Mouse (Mus musculus) MN1 (cell line): ENCODE measurements at regions not wholly inside any gene's neighbourhood (a gene's known extent, or its start where the extent isn't known, plus 50 kb on each side); places are given as distances from the start of the nearest gene placed in this dataset.
"Not testable (repeated sequence)": the region's sequence is repeated elsewhere in the genome, so short reads cannot be mapped to it uniquely, and the experiment has no call there.

Experiments used
- DNase-seq: peaks from one replicate; pipeline ENCODE4 v3.0.0-alpha.2; 2016; ENCODE audit warnings: low spot score

DNA sequence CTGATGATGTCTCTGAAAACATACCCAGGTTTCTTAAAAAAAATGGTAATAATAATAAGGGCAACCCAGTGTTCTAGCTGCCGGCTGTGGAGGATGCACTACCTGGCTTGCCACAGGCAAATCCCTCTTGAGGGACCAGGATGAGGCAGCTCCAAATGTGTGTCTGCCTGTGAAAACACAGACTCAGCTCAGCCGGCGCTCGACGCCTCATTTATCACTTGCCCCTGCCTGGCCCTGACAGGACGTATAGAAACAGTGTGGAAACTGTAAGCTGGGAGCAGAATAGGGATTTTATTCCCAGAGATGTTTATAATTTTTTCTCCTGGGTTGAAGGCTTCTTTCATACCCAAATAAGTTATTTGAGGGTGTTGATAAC, 167.2 kb upstream of the Sulf2 start:
- no peak for DNase-seq

DNA sequence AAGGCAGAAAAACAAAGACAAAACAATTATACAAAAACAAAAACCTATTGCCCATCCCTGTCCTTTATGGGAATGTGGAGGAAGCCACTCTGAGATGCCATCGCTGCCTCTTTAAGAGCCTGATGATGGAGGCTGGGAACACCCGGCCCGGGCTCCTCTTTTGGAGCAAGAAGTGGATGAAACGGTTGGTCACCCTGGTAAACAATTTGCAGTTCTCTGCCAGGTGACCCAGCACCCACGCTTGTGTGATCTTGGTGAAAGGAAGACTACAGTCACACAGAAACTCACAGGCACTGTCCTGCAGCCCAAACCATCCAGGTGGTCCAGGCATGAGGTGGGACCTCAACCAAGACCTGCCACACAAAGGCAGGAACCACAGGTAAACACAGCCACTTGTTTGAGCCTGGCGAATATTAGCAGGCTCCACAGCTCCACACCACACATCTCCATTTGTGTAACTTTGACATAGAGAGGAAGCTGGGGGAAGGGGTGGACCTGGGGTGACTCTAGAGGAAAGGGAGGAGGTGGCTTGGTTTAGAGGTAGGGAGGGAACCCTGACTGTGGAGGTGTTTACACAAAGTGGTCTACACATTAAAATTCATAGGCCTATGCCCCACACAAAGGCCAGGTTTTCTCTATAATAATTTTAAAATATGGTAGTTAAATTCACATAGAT, 166.7 kb upstream of the Sulf2 start:
- no peak for DNase-seq

DNA sequence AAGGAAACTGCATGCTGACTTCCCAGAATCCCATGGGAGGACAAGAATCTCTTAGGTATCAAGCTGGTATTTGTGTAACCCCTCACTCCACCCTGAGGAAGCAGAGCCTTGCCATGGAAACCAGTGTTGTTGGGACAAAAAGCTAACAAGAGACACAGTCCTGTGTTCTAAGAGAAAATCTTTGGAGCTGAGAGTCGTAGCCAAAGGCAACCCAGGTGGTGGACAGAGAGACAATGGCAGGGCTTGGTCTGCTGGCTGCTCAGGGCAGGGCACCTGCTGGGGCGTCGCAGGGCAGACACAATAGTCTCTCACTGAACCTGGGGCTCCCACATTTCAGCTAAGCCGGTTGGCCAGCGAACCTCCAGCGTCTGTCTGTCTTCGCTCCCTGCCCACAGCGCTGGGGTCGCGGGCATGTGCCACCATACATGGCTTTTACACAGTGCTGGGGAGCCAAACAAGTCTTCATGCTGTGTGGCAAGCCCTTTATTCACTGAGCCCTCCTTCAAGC, 161.0 kb upstream of the Sulf2 start:
- no peak for DNase-seq

DNA sequence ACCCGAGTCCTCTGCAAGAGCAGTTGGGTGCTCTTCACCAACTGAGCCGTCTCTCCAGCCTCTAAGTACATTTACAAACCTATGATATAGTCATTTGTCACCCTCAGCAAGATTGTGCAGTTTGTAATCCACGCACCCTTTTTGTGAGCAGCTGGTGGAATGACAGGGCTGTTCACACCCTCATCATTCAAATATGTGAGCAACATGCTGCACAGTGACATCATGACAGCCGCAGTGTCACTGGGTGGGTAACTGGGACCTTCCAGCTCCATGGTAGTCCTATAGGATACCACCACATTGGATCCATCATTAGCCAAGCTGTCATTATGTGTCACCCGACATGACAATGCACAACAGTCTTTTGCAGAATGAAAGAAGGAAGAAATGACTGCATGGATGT, 155.0 kb upstream of the Sulf2 start:
- no peak for DNase-seq

DNA sequence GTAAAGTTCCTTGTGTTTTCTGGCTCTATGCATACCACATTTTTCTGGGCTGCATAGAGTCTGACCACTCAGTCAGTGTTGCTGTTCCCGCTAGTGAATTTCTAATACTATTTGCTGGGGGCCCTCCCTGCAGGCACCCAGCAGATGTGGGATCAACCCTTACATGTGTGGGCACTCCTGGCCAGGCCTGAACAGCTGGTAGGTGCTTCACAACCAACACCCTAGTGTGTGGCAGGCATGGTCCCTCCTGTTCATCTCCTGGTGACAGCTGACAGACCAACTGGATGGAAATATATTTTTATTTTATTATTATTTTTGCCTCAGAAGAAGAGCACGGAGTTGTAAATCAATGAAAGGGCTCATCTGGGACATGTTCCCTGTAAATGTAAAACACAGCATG, 154.4 kb upstream of the Sulf2 start:
- no peak for DNase-seq

DNA sequence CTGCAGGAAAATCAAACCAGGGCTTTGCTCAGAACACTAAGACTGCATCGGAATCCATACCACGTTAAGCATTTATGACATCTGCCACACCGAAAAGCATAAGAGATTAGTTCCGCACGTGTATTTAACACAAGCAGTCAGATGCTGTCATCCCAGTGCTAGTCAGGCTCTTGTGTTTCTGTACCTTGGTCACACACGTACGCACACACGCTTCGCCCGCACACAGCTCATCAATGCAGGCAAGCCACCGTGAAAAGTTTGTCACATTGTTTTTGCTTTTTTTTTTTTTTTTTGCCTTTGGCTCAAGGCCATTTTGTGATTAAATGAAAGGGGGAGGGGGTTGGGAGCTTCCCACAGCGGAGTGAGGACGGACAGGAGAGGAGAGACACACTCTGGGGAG, 152.1 kb upstream of the Sulf2 start:
- DNase-seq, result no peak

DNA sequence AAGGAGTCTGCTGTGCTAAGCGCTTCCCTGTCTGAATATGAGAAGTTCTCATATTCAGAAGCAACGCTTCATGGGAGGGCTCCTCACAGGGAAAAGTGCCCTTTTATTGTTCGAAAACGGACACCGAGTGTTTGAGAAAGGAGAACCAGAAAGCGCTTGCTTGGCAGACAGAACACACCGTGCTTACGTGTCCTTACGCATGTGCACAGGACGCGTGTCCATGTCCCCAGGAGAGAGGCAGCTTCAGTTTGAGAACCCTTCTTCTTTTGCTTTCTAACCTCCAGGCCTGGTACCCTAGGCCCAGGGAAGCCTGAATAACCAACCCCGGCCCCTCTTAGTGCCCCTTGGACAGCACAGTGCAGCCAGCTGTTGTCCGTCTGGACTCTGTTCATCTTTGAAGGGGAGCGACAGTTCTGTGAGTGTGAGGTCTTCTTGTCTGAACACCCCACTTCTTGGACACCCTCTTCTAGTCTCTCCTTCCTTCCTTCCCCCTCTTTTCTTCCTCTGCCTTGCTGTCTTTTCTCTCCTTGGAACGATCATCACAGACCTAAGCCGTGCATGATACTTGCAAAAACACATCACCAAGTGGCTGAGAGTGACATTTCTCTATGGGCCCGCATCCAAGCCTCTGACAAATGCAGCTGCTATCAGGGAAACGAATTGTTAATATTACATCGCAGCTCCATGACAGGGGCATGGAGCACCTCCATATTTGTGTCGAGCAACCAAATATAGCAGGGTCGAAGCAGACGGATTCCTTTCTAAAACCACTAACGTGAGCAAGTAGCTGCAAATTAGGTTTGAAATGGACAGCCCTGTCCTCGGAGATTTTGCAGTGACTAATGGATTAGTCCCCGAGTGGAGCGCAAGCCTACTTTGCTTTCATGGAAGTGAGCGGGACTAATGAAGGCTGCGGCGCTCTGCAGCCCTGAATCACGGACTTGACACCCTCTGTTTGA, 149.9 kb upstream of the Sulf2 start:
- peak; percentile 29 for DNase-seq

DNA sequence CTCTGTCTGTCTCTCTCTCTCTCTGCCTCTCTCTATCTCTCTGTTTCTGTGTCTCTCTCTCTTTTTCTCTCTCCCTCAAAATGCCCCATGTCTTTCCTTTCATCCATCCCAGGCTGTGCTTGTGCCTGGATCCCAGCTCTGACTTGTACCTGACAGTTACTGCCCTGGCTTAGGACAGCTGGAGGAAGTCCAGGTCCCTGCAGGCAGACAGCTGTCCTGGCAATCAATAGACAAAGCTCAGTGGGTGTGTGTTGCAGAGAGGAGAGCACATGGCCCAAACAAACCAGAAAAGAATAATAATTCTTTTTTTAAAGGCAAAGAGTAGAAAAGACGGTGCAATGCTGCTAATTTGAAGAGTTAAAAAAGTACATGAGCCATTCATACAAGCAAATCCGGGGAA, 148.4 kb upstream of the Sulf2 start:
- DNase-seq, result peak; percentile 30

DNA sequence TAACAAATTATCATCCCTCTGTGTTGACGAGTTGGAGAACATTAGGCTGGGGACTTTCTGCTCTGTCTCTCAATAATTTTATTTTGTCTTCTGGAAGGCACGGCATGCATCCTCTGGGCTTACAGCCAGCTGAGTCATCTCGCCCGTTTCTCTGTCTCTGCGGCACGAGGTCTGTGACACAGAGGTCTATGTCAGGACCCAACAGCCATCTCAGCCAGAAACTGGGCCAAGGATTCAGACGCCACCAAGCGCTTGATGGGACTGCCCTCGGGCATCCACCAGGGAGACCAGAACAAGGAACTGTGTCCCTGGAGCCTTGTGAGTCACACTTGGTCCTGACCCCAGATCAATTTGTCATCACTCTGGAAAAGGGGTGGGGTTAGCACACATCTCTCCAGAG, 145.7 kb upstream of the Sulf2 start:
- peak; percentile 84 for DNase-seq

DNA sequence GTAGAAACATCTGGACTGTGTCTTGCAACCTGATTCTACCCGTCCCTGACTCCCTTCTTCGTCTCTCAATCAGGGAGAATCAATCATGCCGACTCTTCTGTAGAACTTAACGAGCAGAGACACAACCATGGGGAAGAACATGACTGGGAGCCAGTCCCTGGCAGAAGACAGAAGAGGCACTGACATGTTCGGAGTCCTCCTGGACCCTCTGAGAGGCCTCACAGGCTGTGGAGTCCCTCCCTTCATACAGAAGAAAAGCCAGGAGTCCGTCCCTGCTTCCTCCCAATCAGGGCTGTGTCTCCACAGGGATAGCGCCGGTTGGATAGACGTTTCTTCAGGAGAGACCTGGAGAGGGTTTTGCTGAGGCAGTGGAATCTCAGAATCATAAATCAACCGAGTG, 139.2 kb upstream of the Sulf2 start:
- DNase-seq, result no peak

DNA sequence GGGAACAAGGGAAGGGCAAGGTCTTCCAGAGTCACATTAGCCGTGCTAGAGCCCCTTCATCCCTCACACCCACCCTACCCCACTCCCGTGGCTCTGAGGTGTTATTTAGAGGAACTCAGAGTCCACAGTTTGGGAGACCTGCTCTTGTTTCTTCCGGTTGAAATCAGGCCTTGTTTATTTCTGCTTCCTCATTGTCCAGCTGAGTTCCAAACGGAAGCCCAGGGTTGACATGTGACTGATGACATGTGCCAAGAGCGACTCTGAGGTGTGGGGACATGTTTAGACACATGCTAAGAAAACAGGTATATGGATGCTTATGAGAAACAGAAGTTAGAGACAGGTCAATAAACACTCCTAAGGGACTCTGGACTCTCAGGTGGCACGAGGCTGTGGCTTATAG, 137.5 kb upstream of the Sulf2 start:
- DNase-seq, result no peak

DNA sequence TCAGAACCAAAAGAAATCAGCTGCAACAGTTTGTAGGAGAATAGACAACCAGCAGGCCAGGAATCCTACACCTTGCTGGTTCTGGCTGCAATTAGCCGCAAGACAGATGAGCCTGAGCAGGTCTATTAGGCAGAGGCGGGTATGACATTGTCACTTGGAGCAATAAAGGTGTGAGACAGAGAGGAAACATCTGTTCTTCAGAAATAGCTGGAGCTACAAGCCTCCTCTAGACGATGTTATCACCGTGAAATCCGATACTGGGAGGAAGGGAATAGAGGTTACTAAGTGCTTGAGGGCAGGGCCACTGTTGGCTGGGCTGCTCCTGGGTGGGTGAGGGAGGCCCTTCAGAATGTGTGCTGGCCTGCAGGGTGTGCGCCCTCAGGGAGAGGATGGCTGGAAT, 135.8 kb upstream of the Sulf2 start:
- peak; percentile 57 for DNase-seq

DNA sequence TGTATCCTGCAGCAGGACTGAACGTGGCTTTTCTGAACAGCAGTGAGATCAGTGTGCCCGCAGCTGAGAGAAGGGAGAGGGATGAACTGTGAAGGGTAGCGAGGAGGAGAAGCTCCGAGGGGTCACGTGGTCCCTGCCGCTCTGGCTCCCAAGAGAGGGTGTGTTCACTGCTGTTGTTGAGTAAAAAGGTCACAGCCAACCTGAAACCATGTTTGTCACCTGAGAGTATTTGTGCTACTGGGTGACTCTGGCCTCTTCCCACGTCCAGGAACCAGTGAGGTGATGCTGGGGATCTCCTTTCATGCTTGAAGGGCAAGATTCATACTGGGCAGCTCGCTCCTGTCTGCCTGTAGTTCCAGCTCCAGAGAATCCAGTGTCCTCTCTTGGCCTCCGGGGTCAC, 135.4 kb upstream of the Sulf2 start:
- no peak for DNase-seq

DNA sequence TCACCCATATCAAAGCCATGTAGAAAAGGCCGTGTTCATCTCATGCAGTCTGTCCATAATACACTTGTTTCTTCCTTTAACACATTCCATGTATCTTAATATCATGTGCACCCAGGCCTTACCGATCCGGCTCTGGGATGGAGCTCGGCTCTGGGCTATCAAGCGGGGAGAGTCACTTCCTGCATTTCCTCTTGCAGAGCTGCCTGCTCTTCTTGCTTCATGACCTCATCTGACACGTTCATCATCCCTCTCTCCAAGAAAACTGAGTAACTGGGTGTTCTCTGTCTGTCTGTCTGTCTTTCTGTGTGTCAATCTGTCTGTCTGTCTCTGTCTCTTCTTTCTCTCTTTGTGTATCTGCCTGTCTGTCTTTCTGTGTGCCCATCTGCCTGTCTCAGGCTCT, 133.7 kb upstream of the Sulf2 start:
- DNase-seq, result no peak

DNA sequence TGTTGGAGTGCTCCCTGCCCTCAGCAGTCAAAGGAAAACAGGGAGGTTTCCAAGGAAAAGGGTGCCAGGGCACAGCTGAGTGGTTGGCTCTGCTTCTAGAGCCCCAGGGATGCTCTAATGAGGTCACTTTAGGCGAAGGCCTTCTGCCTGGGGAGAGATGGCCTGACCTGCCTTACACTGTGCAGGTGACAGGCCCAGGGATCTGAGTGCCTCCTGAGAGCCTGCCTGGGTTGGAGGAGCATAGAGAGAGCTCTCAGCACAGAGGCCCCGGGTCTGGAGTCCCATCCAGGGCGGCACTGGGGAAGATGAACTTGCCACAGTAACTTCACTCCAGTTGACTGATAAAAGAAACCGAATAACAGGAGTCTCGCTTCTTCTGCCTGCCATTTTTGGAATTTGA, 125.7 kb upstream of the Sulf2 start:
- DNase-seq, result not testable (repeated sequence)

DNA sequence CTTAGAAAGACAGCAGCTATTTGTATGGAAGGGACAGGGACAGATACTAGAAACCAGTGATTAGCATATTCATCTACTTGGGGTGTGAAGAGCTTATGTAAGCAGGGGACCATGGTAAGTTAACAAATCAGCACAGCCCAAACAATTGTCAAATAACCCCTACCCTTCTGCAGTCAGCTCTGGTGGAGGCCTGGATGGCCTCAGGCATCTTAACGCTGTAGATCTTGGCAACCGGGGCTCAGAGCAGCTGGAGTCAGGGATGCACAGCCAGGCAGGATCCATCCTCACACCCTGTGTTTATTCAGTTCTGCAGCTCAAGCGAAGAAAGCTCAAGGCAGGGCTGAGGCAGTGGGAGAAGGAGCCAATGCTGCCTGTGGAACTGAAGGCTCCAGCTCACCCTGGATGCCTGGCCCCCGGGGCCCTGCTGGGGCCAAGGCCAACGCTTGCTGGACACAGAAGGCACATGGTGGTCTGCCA, 125.2 kb upstream of the Sulf2 start:
- no peak for DNase-seq

DNA sequence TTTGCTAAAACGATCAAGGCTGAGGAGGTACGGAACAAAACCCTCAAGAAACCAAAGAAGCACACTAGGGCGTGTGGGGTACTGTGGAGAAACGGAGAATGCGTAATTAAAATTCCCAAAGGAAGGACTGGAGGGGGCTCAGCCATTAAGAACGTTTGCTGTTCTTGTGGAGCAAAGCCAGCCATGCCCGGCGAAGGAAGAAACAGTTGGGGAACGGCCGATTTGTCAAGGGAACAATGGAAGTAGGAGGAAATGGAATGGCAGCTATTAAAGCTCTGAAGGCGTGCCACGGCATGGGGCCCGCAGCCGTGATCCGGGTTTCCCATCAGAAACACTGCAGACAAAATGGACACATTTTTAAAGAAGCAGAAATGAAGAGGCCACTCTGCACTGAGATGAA, 124.2 kb upstream of the Sulf2 start:
- no peak for DNase-seq

DNA sequence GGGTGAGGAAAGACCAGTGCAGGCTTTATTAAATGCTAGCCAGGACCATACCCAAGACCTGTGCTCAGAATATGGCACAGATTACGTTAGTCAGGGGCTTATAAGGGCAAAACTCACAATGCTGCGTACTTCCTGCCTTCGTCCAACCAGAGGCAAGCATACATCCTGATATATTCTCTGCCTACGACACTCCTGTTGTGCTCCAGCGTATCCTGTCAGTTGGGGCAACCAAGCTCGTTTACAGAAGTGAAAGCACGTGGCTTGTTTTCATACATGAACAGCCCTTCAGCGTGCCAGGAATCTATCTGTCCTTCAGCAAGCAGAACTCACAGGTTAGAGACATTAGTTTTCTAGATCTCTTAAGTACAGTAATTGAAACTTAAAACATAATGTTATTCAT, 119.9 kb upstream of the Sulf2 start:
- no peak for DNase-seq

DNA sequence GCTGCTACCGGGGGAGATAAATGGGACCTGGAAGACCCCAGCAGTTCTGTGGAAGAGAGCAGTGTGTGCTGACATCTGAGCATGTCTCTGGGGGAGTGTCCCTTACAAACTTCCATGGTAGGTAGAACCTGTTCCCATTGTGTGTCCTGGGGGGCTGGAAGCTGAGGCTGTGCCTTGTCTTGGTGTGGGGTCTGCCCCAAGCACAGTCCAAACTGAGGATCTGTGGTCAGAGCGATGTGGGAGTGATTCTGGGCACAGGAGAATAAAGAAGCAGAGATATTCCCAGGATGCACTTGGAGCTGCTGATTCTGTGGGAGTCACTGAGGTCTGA, 118.5 kb upstream of the Sulf2 start:
- DNase-seq, result no peak

DNA sequence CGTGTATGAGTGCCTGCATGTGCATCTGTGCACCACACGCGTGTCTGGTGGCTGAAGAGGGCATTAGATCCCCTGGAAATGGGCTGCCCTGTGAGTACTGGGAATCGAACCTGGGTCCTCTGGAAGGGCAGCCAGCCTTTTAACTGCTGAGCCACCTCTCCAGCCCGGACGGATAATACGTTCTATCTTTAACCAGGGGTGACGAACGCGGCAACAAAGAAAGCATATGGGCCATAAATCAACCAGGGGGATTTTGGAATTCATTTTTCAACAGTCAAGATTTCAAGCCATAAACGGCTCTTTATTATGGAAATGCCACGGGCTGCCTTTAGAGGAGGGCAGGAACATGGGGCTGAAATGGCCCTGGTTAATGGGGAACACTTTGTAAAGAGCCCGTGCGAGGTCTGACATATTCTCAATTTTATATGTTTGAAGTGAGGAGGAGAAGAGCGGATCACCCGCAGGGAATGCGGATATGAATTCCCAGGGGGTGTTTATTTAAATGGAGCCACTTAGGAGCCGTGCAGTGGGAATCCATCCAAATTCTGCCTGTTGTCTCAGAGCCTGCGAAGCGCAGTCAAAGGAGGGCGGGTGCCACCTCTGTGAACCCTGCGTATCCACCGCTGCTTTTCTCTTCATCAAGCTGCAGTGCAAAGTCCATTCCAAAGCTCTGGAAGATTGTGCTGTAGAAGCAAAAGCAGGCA, 118.0 kb upstream of the Sulf2 start:
- peak; percentile 58 for DNase-seq

DNA sequence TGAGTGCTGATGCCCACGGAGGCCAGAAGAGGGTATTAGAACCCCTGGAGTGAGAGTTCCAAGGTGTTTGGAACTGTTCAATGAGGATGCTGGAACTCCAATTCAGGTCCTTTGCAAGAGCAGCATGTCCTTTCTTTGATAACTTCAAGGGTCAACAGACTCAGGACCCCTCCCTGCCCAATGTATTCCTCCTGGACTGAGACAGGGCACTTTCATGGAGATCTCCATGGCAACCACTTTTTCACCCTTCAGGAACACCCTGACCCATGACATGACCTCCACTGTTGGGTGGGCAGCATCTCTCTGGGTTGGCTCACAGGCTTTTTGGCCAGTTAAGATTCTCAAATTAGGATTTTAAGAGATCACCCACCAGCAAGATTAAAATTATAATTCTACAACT, 117.4 kb upstream of the Sulf2 start:
- no peak for DNase-seq

DNA sequence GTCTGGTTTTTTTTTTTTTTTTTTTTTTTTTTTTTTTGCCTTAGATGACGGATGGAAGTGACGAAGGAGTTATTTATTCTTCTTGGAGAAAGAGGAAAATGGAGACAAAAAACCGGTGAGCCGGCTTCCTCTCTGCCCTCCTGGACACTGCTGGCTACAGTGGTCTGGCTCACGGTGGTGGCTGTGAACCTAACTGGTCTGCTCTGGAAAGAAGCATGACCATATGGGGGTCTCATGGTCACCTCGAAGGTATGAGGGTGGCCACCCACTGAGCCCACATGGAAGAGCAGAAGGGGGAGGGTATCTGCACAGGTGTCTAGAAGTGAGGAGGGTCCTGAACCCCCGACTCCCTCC, 116.7 kb upstream of the Sulf2 start:
- DNase-seq, result no peak
